Mouse (Mus musculus): Measurements from ENCODE around the gene Zcchc24.

The Zcchc24 gene

DNA sequence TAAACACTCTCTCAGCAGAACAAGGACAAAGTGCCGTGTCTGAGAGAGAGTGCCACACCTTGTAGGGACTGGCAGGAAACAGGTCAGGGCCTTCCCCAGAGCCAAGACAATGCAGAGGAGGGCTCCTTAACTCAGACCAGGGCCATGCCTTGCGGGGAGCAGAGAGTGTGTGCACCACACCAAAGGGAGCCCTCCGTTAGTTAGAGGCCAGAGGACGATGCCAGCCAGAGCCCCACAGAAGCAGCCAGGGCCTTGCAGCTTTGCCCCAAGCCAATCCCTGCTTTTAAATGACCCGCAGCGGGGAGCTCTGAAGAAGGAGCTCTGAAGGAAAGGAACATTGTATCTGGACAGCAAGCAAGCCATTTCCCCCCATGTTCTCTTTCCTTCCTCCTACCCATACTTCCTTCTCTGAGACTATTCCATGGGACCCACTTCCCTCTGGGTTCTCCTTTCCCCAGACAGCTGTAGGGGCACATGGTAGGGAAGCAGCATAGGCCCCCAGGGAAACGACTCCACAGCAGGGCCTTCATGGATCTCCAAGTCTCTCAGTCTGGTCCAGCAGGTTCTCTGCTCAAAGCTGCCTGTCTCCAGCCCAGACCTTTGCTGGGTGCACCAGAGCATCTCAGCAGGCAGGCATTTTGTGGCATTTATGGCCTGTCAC, 105.1 kb downstream of the Zcchc24 start:
- no peak for DNase-seq

Measured in right cerebral cortex, postnatal 14 days (tissue).